Mouse (Mus musculus) stomach, postnatal 0 days (tissue): ENCODE measurements around the gene Pld2. TPM values are rescaled to one million over a fixed set of nuclear protein-coding genes. Genes with fewer than 3 reads are reported as not detected.
A peak's percentile ranks its signal among the peaks of the same experiment; 100 is the strongest.

ENCODE experiments used
- ATAC-seq: fragments of 200-750 bp; cut with Nextera tagmentation; 2 replicates; pipeline ENCODE4 v1.8.0; 2017; ENCODE audit not compliant: low FRiP score, low TSS enrichment
- DNase-seq: peaks from one replicate; pipeline ENCODE4 v3.0.0-alpha.2; 2016; ENCODE audit warnings: low spot score
- H3K27ac ChIP-seq: fragments of 300-500 bp; sonication (generic); replicated peaks from 2 replicates; pipeline ENCODE4 v1.5.1; 2014; ENCODE audit warnings: mild to moderate bottlenecking, control low read depth
- H3K27me3 ChIP-seq: fragments of 300-500 bp; sonication (generic); 2 replicates; pipeline ENCODE4 v1.6.1; 2014; ENCODE audit warnings: low read length; ENCODE audit not compliant: control insufficient read depth, insufficient read depth
- H3K36me3 ChIP-seq: fragments of 300-500 bp; sonication (generic); 2 replicates; pipeline ENCODE4 v1.6.1; 2014; ENCODE audit warnings: low read length, mixed read lengths; ENCODE audit not compliant: control insufficient read depth, insufficient read depth
- H3K4me1 ChIP-seq: fragments of 300-500 bp; sonication (generic); replicated peaks from 2 replicates; pipeline ENCODE4 v1.6.1; 2014; ENCODE audit warnings: antibody characterized with exemption; ENCODE audit not compliant: control insufficient read depth, insufficient read depth
- H3K4me2 ChIP-seq: fragments of 300-500 bp; sonication (generic); replicated peaks from 2 replicates; pipeline ENCODE4 v1.6.1; 2014; ENCODE audit warnings: low read depth, mild to moderate bottlenecking, control low read depth, moderate library complexity
- H3K4me3 ChIP-seq: fragments of 300-500 bp; sonication (generic); 2 replicates; pipeline ENCODE4 v1.5.1; 2014; ENCODE audit warnings: low read depth, low read length, control low read depth
- H3K9ac ChIP-seq: fragments of 300-500 bp; sonication (generic); 2 replicates; pipeline ENCODE4 v1.6.1; 2014; ENCODE audit warnings: mild to moderate bottlenecking, low read length, control low read depth, mixed read lengths
- H3K9me3 ChIP-seq: fragments of 300-500 bp; sonication (generic); 2 replicates; pipeline ENCODE4 v1.6.1; 2016; ENCODE audit warnings: low read length; ENCODE audit not compliant: control insufficient read depth
- CTCF ChIP-seq: IDR thresholded peaks from 2 replicates; pipeline ENCODE4 v1.5.1; 2016; ENCODE audit warnings: antibody characterized with exemption, low read depth, mild to moderate bottlenecking, moderate library complexity
- EP300 ChIP-seq: optimal IDR thresholded peaks from 2 replicates; pipeline ENCODE3; 2016; ENCODE audit warnings: antibody characterized with exemption
- WGBS: fragments of 180-500 bp; shearing (Covaris S2); extraction: QIAGEN DNeasy Blood & Tissue Kit; methylation state at CpG from one replicate; pipeline ENCODE4 v1.1.7; 2014; 5-methylcytosine and 5-hydroxymethylcytosine counted together
- polyA plus RNA-seq: library from polyadenylated mRNA; unstranded; fragments of >200 nt; fragmentation: Nextera tagmentation; extraction: Ambion mirVana; gene quantifications from 2 replicates; pipeline ENCODE4 v1.2.1, GENCODE M21; 2015

Pld2 gene
- polyA plus RNA-seq, 1 experiment from 2014 or later = 16.2 TPM

- 72% methylated on average over 1 of the region's 1 CpGs for WGBS
- Histone ChIP-seq H3K27ac (peak overlapping the region; percentile 82), H3K36me3 (no peaks in the 10 kb centered on the region), H3K4me2 (no peak overlapping the region), H3K4me1 (no peaks in the 10 kb centered on the region), H3K4me3 (no peak overlapping the region), H3K27me3 (no peaks in the 10 kb centered on the region), H3K9ac (no peak overlapping the region), H3K9me3 (no peaks in the 10 kb centered on the region)
- TF ChIP-seq CTCF = no peak
- TF ChIP-seq EP300 = no peak
- ATAC-seq = no peak
- no peak for DNase-seq
Measured at GRCm38 (mm10) chr11:70571641-70572040, 31.8 kb downstream of the Pld2 start.

DNA sequence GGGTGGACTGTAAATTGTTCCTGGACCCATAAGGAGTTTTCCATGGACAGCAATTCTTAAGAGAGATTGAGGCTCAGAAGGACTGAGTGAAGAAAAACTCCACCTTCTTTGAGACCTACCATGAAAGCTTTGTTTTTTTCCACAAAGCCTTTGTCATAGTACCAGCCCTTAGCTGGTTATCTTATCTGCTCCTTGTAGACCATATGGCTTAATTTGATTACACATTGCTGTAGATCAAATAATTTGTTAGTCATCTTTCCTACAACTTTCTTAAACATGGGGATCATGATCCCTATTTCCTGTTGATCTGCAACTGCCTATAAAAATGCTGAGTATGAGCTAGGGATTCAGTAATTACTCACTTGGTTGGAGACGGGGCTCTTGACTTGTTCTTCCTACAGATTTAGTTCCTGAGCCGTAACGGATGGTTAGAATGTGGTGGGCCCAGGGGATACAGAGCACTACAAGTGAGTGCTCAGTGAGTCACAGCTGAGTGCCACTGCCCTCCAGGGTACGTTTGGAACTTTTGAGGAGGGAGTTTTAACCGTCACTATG, 32.6 kb downstream of the Pld2 start:
- H3K4me3 ChIP-seq = no peak overlapping the region
- 30% methylated on average over 5 of the region's 5 CpGs for WGBS
- ATAC-seq (peak; percentile 59), DNase-seq (no peak)
- no peaks in the 10 kb centered on the region for H3K4me1 ChIP-seq
- H3K9ac ChIP-seq = no peak overlapping the region
- peak overlapping the region; percentile 82 for H3K27ac ChIP-seq
- no peaks in the 10 kb centered on the region for H3K27me3 ChIP-seq
- no peaks in the 10 kb centered on the region for H3K36me3 ChIP-seq
- TF ChIP-seq EP300 (no peak), CTCF (no peak)
- 0 out of 2 replicates have a peak overlapping the region, but pooled peaks have one; percentile 8 for H3K4me2 ChIP-seq
- H3K9me3 ChIP-seq = no peaks in the 10 kb centered on the region

DNA sequence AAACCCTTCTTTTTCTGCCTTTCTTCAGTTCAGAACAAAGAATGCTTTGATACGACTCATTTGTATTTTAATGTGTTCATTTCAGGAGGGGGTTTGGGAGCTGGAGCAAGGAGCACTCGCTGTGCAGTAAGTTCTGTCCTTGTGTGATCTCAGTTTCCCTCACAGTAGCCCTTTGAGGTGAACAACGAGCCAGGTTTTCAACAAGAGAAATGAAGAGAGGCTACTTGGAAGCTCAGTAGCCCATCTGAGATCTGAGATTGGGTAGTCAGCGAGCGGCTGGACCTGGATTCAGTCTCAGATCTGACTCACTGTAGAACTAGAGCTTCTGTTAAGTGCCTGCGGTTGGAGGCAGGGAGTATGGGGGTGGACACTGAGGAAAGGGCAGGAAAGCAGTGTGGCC, 34.0 kb downstream of the Pld2 start:
- 73% methylated on average over 6 of the region's 6 CpGs for WGBS
- no peak overlapping the region for H3K4me3 ChIP-seq
- TF ChIP-seq CTCF = no peak
- no peak for TF ChIP-seq EP300
- H3K4me2 ChIP-seq = no peak overlapping the region
- peak overlapping the region; percentile 4; the same call in 1 of the 2 replicates for H3K27ac ChIP-seq
- H3K27me3 ChIP-seq = no peaks in the 10 kb centered on the region
- H3K4me1 ChIP-seq = peaks cover 6% of the 10 kb centered on the region; the same call in 1 of the 2 replicates
- ATAC-seq = no peak
- H3K36me3 ChIP-seq = no peaks in the 10 kb centered on the region
- no peak overlapping the region for H3K9ac ChIP-seq
- no peaks in the 10 kb centered on the region for H3K9me3 ChIP-seq
- no peak for DNase-seq

GRCm38 (mm10) chr11:70577201-70577600, 37.3 kb downstream of the Pld2 start:
- peak; percentile 68 for ATAC-seq
- H3K9ac ChIP-seq = no peak overlapping the region
- TF ChIP-seq EP300 (no peak), CTCF (no peak)
- peaks cover 7% of the 10 kb centered on the region; the same call in 1 of the 2 replicates for H3K4me1 ChIP-seq
- H3K27me3 ChIP-seq = no peaks in the 10 kb centered on the region
- 49% methylated on average over 3 of the region's 3 CpGs for WGBS
- H3K27ac ChIP-seq = peak overlapping the region; percentile 91
- H3K4me2 ChIP-seq = no peak overlapping the region
- no peak overlapping the region for H3K4me3 ChIP-seq
- no peaks in the 10 kb centered on the region for H3K9me3 ChIP-seq
- peak; percentile 65 for DNase-seq
- no peaks in the 10 kb centered on the region for H3K36me3 ChIP-seq

GRCm38 (mm10) chr11:70578962-70579361, 39.1 kb downstream of the Pld2 start:
- Histone ChIP-seq H3K9ac (0 out of 2 replicates have a peak overlapping the region, but pooled peaks have one; percentile 38), H3K27ac (peak overlapping the region; percentile 91), H3K27me3 (no peaks in the 10 kb centered on the region), H3K4me3 (no peak overlapping the region), H3K4me1 (peaks cover 7% of the 10 kb centered on the region), H3K4me2 (no peak overlapping the region), H3K36me3 (no peaks in the 10 kb centered on the region), H3K9me3 (no peaks in the 10 kb centered on the region)
- TF ChIP-seq CTCF (no peak), EP300 (no peak)
- peak; percentile 35; the same call in 1 of the 2 replicates for ATAC-seq
- 65% methylated on average over 6 of the region's 6 CpGs for WGBS
- no peak for DNase-seq

DNA sequence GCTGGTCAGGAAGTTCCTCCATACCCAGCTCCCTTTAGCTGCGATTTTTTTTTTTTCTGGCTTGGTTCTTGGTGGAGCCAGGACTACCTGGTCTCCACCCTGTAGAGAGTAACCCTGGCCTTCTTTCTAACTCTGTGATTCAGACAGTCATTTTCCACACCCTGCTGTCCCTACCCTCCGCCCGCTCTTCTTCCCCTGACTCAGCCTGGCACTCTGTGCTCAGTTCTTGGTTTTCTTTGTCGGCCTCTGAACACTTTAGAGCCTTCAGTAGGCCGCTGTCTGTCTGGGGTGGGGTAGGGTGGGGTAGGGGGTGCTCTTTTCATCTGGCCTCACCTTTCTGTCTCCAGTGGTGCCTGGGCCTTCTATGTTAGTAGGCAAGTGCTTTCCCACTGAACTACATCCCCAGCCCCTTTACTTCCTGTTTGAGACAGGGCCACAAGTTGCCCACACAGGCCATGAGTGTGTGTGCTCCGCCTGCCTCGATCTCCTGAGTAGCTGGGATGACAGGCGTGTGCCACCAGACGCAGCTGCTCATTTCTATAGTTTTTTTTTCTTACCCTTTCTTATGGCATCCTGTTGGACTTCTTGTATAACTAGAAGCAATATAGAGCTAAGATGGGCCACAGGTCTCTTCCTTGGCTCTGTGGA, 40.0 kb downstream of the Pld2 start:
- no peaks in the 10 kb centered on the region for H3K36me3 ChIP-seq
- no peak overlapping the region for H3K4me2 ChIP-seq
- 59% methylated on average over 9 of the region's 9 CpGs for WGBS
- ATAC-seq = peak; percentile 53
- no peak for TF ChIP-seq CTCF
- TF ChIP-seq EP300 = no peak
- H3K27me3 ChIP-seq = no peaks in the 10 kb centered on the region
- H3K4me1 ChIP-seq = peaks cover 12% of the 10 kb centered on the region
- H3K4me3 ChIP-seq = no peak overlapping the region
- no peaks in the 10 kb centered on the region for H3K9me3 ChIP-seq
- H3K27ac ChIP-seq = peak overlapping the region; percentile 91
- peak; percentile 44 for DNase-seq
- H3K9ac ChIP-seq = peak overlapping the region; percentile 31; the same call in 1 of the 2 replicates
